Mouse (Mus musculus) thymus, adult 2 months (tissue): ENCODE results near the gene Plcd1. TPM values are rescaled to one million over a fixed set of nuclear protein-coding genes. Genes with fewer than 3 reads are reported as not detected.

ENCODE experiments used
- DNase-seq: peaks from one replicate; pipeline ENCODE4 v3.0.0; 2021
- H3K27ac ChIP-seq: fragments of 200-500 bp; 2 replicates; pipeline ENCODE4 v1.5.1; 2012; ENCODE audit warnings: low read length, control low read depth; ENCODE audit not compliant: control insufficient read depth, insufficient read depth
- H3K27me3 ChIP-seq: fragments of 200-500 bp; 2 replicates; pipeline ENCODE4 v1.6.1; 2012; ENCODE audit warnings: mild to moderate bottlenecking, low read length, moderate library complexity, mixed read lengths; ENCODE audit not compliant: control insufficient read depth, insufficient read depth
- H3K36me3 ChIP-seq: fragments of 200-500 bp; 2 replicates; pipeline ENCODE4 v1.6.1; 2012; ENCODE audit warnings: mild to moderate bottlenecking, low read length, moderate library complexity; ENCODE audit not compliant: control insufficient read depth, insufficient read depth
- H3K4me1 ChIP-seq: fragments of 200-500 bp; replicated peaks from 2 replicates; pipeline ENCODE4 v1.6.1; 2012; ENCODE audit warnings: low read length; ENCODE audit not compliant: control insufficient read depth, insufficient read depth
- H3K4me3 ChIP-seq: fragments of 200-500 bp; 2 replicates; pipeline ENCODE4 v1.5.1; 2012; ENCODE audit warnings: mild to moderate bottlenecking, low read length, control low read depth, moderate library complexity; ENCODE audit not compliant: control insufficient read depth, insufficient read depth
- CTCF ChIP-seq: fragments of 200-500 bp; IDR thresholded peaks from 2 replicates; pipeline ENCODE4 v1.5.1; 2012; ENCODE audit warnings: mild to moderate bottlenecking, control low read depth, low read length, moderate library complexity, borderline replicate concordance; ENCODE audit not compliant: control insufficient read depth, poor library complexity, insufficient read depth; ENCODE audit errors: extremely low read depth
- POLR2A ChIP-seq: fragments of 200-500 bp; IDR thresholded peaks from 2 replicates; pipeline ENCODE4 v1.6.1; 2012; ENCODE audit warnings: mild to moderate bottlenecking, low read length, control low read depth, moderate library complexity; ENCODE audit not compliant: control insufficient read depth, poor library complexity, insufficient read depth; ENCODE audit errors: extremely low read depth
- WGBS: fragments of 180-500 bp; shearing (Covaris S2); methylation state at CpG from one replicate; pipeline ENCODE4 v1.1.7; 2018; 5-methylcytosine and 5-hydroxymethylcytosine counted together
- polyA plus RNA-seq: library from polyadenylated mRNA; depleted of rRNA; stranded (reverse); fragments of >200 nt; gene quantifications from 2 replicates; pipeline ENCODE4 v1.2.3, GENCODE M21; 2012

Plcd1 gene
- polyA plus RNA-seq, 1 experiment = 22.7 TPM

DNA sequence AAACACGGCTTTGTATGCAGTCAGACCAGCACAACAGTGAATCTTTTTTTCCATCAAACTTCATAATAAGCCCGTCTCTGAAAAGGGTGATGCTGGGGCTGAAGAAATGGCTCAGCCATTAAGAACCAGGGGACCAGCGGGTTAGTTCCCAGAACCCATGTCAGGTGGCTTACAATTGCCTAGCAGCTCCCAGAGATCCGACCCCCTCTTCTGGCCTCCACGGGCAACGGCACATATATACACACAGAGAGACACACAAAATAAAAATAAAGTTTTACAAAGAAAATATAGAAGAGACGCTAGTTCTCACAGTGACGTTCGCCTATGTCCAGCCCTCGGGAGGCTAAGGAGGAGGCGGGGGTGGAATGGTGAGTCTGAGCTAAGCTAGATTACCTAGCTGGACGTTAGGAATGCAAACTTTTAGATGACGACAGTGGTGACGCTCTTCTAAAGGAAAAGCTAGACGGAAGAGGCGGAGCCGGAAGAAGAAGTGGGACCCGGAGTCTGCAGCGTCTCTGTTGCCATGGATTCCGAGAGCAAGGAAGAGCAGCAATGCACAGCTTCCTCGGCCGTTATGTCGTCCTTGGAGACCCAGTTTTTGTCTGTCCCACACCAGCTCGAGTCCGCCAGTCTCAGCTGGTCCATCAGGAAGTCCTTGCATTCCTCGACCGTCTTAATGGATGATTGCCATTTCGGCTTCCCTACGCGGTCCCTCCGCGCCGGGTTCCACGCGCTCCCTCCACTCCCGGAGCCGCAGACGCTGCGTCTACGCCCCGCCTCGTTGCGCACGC is 8.9 kb upstream of the Plcd1 start, which contains the start of gene Dlec1:
TSS of gene Dlec1 (plus strand) at position 487 of the 791 bp plus-strand sequence.
- H3K27ac ChIP-seq = no peak within 1 kb of the TSS; the same call in 1 of the 2 replicates
- no peaks in the 10 kb centered on the region for H3K36me3 ChIP-seq
- H3K4me1 ChIP-seq = peaks cover 19% of the 10 kb centered on the region
- 4% methylated on average over 44 of the region's 44 CpGs for WGBS
- peak; percentile 61 for DNase-seq
- peak within 1 kb of the TSS; percentile 68 for H3K4me3 ChIP-seq
- TF ChIP-seq CTCF = peak; percentile 7; the same call in 1 of the 2 replicates
- TF ChIP-seq POLR2A = no peak
- H3K27me3 ChIP-seq = no peaks in the 10 kb centered on the region

DNA sequence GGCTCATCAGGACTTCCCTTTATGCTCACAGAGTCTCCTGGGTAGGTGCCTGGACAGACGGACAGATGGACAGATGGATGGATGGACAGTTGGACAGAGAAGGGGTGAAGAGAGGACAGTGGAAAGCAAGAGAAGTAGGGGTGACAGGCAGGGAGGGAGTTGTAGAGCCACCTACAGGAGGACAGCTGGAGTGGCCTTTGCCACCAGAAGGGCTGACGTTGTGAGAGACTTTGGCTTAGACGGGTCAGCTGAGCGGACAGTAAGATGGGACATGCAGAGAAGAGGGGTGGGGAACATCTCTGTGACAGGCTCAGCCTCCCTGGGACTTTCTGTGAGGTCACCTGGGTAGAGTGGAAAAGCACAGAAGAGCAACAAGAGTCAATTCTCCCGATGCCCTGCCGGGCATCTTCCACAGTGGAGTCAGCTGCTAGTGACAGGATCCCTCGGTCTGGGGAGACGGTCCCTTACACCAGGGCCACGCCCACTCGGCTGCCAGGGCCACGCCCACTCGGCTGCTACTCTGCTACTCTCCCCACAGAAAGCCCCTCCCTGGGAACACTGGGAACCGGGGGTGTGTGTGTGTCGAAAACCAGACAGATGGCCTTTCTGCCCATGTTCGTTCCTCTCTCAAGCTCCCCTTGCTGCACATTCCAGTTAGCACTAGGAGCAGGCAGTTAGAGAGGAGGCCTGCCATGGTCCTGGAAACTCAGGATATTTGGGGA is 7.0 kb upstream of the Plcd1 start:
- WGBS = 29% methylated on average over 15 of the region's 15 CpGs
- no peaks in the 10 kb centered on the region for H3K27me3 ChIP-seq
- H3K4me1 ChIP-seq = peaks cover 19% of the 10 kb centered on the region
- H3K27ac ChIP-seq = no peak overlapping the region
- H3K36me3 ChIP-seq = no peaks in the 10 kb centered on the region
- H3K4me3 ChIP-seq = no peak overlapping the region
- TF ChIP-seq CTCF = no peak
- TF ChIP-seq POLR2A = no peak
- DNase-seq = peak; percentile 16

GRCm38 (mm10) chr9:119094462-119095109 is 1.3 kb upstream of the Plcd1 start:
- H3K4me3 ChIP-seq = no peak overlapping the region
- TF ChIP-seq POLR2A = no peak
- 82% methylated on average over 13 of the region's 13 CpGs for WGBS
- peaks cover 8% of the 10 kb centered on the region; the same call in 1 of the 2 replicates for H3K27me3 ChIP-seq
- no peak overlapping the region for H3K27ac ChIP-seq
- no peaks in the 10 kb centered on the region for H3K36me3 ChIP-seq
- no peak for DNase-seq
- H3K4me1 ChIP-seq = no peaks in the 10 kb centered on the region

DNA sequence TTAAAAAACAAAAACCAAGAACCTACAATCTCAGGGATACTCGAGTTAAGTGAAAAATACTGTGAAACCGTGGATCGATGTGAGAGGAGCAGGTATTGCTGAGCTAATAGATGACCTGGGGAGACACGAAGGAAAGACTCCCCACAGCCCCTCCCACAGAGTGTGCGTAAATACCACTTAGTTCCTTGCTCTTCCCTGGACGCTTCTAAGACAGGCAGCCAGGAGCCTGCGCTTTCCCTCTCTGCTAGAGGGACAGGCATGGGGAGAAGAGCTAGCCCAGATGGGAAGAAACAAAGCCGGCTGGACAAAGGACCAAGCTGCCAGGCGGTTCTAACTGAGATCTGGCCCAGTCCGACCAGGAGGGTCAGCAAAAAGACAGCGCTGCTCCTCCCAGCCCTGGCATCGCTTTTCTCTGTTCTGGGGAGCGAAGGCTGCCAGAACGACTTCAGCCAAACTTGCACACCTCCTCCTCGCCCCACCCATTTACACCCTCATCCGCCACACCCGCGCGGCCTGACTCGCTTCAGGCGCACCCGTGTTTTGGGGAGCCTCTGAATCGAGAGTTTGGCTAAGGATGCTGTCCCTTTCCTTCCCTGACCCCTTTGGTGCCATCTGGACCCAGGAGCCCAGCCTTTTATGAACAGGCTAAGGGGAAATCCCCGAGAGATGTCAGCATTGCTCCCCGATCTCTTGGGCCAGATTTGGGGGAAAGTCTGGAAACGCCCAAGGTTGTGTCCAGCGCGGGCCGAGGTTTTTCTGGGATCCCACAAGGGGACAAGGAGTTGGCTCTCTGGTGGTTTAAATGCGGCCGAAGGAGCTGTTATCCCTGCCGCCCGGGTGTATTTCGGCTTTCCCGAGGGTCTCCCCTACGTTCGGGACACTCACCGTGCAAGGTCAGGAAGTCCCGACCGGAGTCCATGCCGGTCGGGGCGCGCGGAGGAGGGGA is 556 bp downstream of the Plcd1 start:
- 8% methylated on average over 45 of the region's 45 CpGs for WGBS
- Histone ChIP-seq H3K27ac (no peak overlapping the region), H3K4me1 (peaks cover 9% of the 10 kb centered on the region; the same call in 1 of the 2 replicates), H3K27me3 (peaks cover 14% of the 10 kb centered on the region; the same call in 1 of the 2 replicates), H3K36me3 (no peaks in the 10 kb centered on the region), H3K4me3 (peak overlapping the region; percentile 15)
- no peak for TF ChIP-seq POLR2A
- TF ChIP-seq CTCF = no peak
- no peak for DNase-seq

GRCm38 (mm10) chr9:119091581-119092310 is 1.6 kb downstream of the Plcd1 start:
- WGBS = 90% methylated on average over 12 of the region's 12 CpGs
- H3K27me3 ChIP-seq = peaks cover 16% of the 10 kb centered on the region; the same call in 1 of the 2 replicates
- peaks cover 9% of the 10 kb centered on the region; the same call in 1 of the 2 replicates for H3K4me1 ChIP-seq
- no peaks in the 10 kb centered on the region for H3K36me3 ChIP-seq
- TF ChIP-seq CTCF (no peak), POLR2A (no peak)
- no peak overlapping the region for H3K4me3 ChIP-seq
- no peak overlapping the region for H3K27ac ChIP-seq
- no peak for DNase-seq
